Mouse (Mus musculus): Measurements from ENCODE around the gene Btnl9.

Btnl9 gene

GRCm38 (mm10) chr11:49195819-49196322, 8.9 kb upstream of the Btnl9 start:
- peak; percentile 99 for TF ChIP-seq GATA4 (IDR thresholded peaks at IDR 0.05; ENCODE audit: insufficient replicate concordance, low read length)

GRCm38 (mm10) chr11:49191083-49191482, 4.1 kb upstream of the Btnl9 start:
- TF ChIP-seq GATA4 (IDR thresholded peaks at IDR 0.05; ENCODE audit: insufficient replicate concordance, low read length): no peak

- no peak for TF ChIP-seq GATA4 (IDR thresholded peaks at IDR 0.05; ENCODE audit: insufficient replicate concordance, low read length)
Observed at GRCm38 (mm10) chr11:49189737-49190136, 2.8 kb upstream of the Btnl9 start.

- no peak for TF ChIP-seq GATA4 (IDR thresholded peaks at IDR 0.05; ENCODE audit: insufficient replicate concordance, low read length)
Observed at GRCm38 (mm10) chr11:49187701-49188100, 742 bp upstream of the Btnl9 start.

GRCm38 (mm10) chr11:49186452-49186851, 507 bp downstream of the Btnl9 start:
- no peak for TF ChIP-seq GATA4 (IDR thresholded peaks at IDR 0.05; ENCODE audit: insufficient replicate concordance, low read length)

GRCm38 (mm10) chr11:49183172-49183571, 3.8 kb downstream of the Btnl9 start:
- peak; percentile 12; the same call in 1 of the 2 replicates for TF ChIP-seq GATA4 (IDR thresholded peaks at IDR 0.05; ENCODE audit: insufficient replicate concordance, low read length)

GRCm38 (mm10) chr11:49175345-49175744, 11.6 kb downstream of the Btnl9 start:
- TF ChIP-seq GATA4 (IDR thresholded peaks at IDR 0.05; ENCODE audit: insufficient replicate concordance, low read length): no peak

GRCm38 (mm10) chr11:49170576-49170975, 16.4 kb downstream of the Btnl9 start:
- TF ChIP-seq GATA4 (IDR thresholded peaks at IDR 0.05; ENCODE audit: insufficient replicate concordance, low read length): no peak

- TF ChIP-seq GATA4 (IDR thresholded peaks at IDR 0.05; ENCODE audit: insufficient replicate concordance, low read length): no peak
Observed at GRCm38 (mm10) chr11:49168839-49169611, 17.9 kb downstream of the Btnl9 start.

- TF ChIP-seq GATA4 (IDR thresholded peaks at IDR 0.05; ENCODE audit: insufficient replicate concordance, low read length): no peak
Observed at GRCm38 (mm10) chr11:49156821-49157814, 29.8 kb downstream of the Btnl9 start.

GRCm38 (mm10) chr11:49154077-49154476, 32.9 kb downstream of the Btnl9 start, which contains the start of gene Olfr1394:
Gene Olfr1394, plus strand, starts transcription at chr11:49154377.
- no peak for TF ChIP-seq GATA4 (IDR thresholded peaks at IDR 0.05; ENCODE audit: insufficient replicate concordance, low read length)

GRCm38 (mm10) chr11:49141974-49142373, 45.0 kb downstream of the Btnl9 start, which contains the start of gene Olfr1395:
Gene Olfr1395, plus strand, starts transcription at chr11:49142274.
- no peak for TF ChIP-seq GATA4 (IDR thresholded peaks at IDR 0.05; ENCODE audit: insufficient replicate concordance, low read length)

GRCm38 (mm10) chr11:49124169-49124568, 62.8 kb downstream of the Btnl9 start:
- no peak for TF ChIP-seq GATA4 (IDR thresholded peaks at IDR 0.05; ENCODE audit: insufficient replicate concordance, low read length)

GRCm38 (mm10) chr11:49119635-49120034, 67.3 kb downstream of the Btnl9 start:
- TF ChIP-seq GATA4 (IDR thresholded peaks at IDR 0.05; ENCODE audit: insufficient replicate concordance, low read length): no peak; the same call in 1 of the 2 replicates
